Mouse (Mus musculus) liver, adult 2 months (tissue): ENCODE results near the gene Sh3bgrl2. TPM values are rescaled to one million over a fixed set of nuclear protein-coding genes. Genes with fewer than 3 reads are reported as not detected.

Experiments used
- DNase-seq: peaks from one replicate; pipeline ENCODE4 v3.0.0-alpha.2; 2011; ENCODE audit warnings: low read depth, low spot score; ENCODE audit errors: extremely low read depth
- H3K27ac ChIP-seq: fragments of 200-500 bp; replicated peaks from 2 replicates; pipeline ENCODE4 v1.5.1; 2012; ENCODE audit warnings: low read depth, mild to moderate bottlenecking, control low read depth, inconsistent platforms, low read length; ENCODE audit not compliant: insufficient read depth
- H3K27me3 ChIP-seq: fragments of 200-500 bp; 2 replicates; pipeline ENCODE4 v1.6.1; 2012; ENCODE audit warnings: mild to moderate bottlenecking, moderate library complexity, low read length, inconsistent platforms; ENCODE audit not compliant: control insufficient read depth, insufficient read depth
- H3K36me3 ChIP-seq: fragments of 200-500 bp; 2 replicates; pipeline ENCODE4 v1.6.1; 2012; ENCODE audit warnings: low read length, inconsistent platforms; ENCODE audit not compliant: control insufficient read depth, insufficient read depth
- H3K4me1 ChIP-seq: fragments of 200-500 bp; 2 replicates; pipeline ENCODE4 v1.6.1; 2011; ENCODE audit warnings: low read length; ENCODE audit not compliant: control insufficient read depth, insufficient read depth
- H3K4me3 ChIP-seq: fragments of 200-500 bp; 2 replicates; pipeline ENCODE4 v1.5.1; 2011; ENCODE audit warnings: low read depth, mild to moderate bottlenecking, control low read depth, low read length, moderate library complexity; ENCODE audit not compliant: insufficient read depth
- H3K79me2 ChIP-seq: fragments of 200-500 bp; 2 replicates; pipeline ENCODE4 v1.6.1; 2012; ENCODE audit warnings: inconsistent platforms, mild to moderate bottlenecking, low read length, moderate library complexity; ENCODE audit not compliant: control insufficient read depth, insufficient read depth
- H3K9ac ChIP-seq: fragments of 200-500 bp; 2 replicates; pipeline ENCODE4 v1.6.1; 2012; ENCODE audit warnings: low read depth, mild to moderate bottlenecking, control low read depth, inconsistent platforms, low read length
- CTCF ChIP-seq: fragments of 200-500 bp; IDR thresholded peaks from 2 replicates; pipeline ENCODE4 v1.5.1; 2011; ENCODE audit warnings: low read depth, low read length, control low read depth
- POLR2A ChIP-seq: fragments of 200-500 bp; IDR thresholded peaks from 2 replicates; pipeline ENCODE4 v1.6.1; 2011; ENCODE audit warnings: low read length, control low read depth; ENCODE audit not compliant: insufficient read depth; ENCODE audit errors: extremely low read depth
- WGBS: fragments of 180-500 bp; shearing (Covaris S2); methylation state at CpG from one replicate; pipeline ENCODE4 v1.1.7; 2018; 5-methylcytosine and 5-hydroxymethylcytosine counted together
- polyA plus RNA-seq: library from polyadenylated mRNA; depleted of rRNA; stranded (reverse); fragments of >200 nt; gene quantifications from 2 replicates; pipeline ENCODE4 v1.2.3, GENCODE M21; 2012
- total RNA-seq: library from RNA; depleted of rRNA; stranded (reverse); fragments of >200 nt; gene quantifications from 2 replicates; pipeline ENCODE4 v1.2.3, GENCODE M21; 2014

Gene Sh3bgrl2
- total and polyA plus RNA-seq, 2 experiments, result 9.6 to 22.7 TPM

GRCm38 (mm10) chr9:83652590-83653172 lies 104.6 kb downstream of the Sh3bgrl2 start:
- no peak overlapping the region for H3K9ac ChIP-seq
- peak; percentile 16 for DNase-seq
- H3K27me3 ChIP-seq, result no peaks in the 10 kb centered on the region
- H3K4me1 ChIP-seq, result no peaks in the 10 kb centered on the region
- 27% methylated on average over 15 of the region's 15 CpGs for WGBS
- no peak overlapping the region for H3K4me3 ChIP-seq
- H3K36me3 ChIP-seq, result no peaks in the 10 kb centered on the region
- no peak overlapping the region for H3K27ac ChIP-seq
- H3K79me2 ChIP-seq, result no peaks in the 10 kb centered on the region
- TF ChIP-seq POLR2A (no peak), CTCF (peak; percentile 81)

GRCm38 (mm10) chr9:83654601-83655000 lies 106.5 kb downstream of the Sh3bgrl2 start:
- Histone ChIP-seq H3K79me2 (no peaks in the 10 kb centered on the region), H3K36me3 (no peaks in the 10 kb centered on the region), H3K9ac (no peak overlapping the region), H3K4me1 (no peaks in the 10 kb centered on the region), H3K27ac (no peak overlapping the region), H3K4me3 (no peak overlapping the region), H3K27me3 (no peaks in the 10 kb centered on the region)
- TF ChIP-seq POLR2A (no peak), CTCF (no peak)
- WGBS, result 68% methylated on average over 5 of the region's 5 CpGs
- DNase-seq, result no peak

GRCm38 (mm10) chr9:83656960-83657651 lies 109.0 kb downstream of the Sh3bgrl2 start:
- H3K36me3 ChIP-seq, result no peaks in the 10 kb centered on the region
- no peaks in the 10 kb centered on the region for H3K79me2 ChIP-seq
- no peak overlapping the region for H3K4me3 ChIP-seq
- no peaks in the 10 kb centered on the region for H3K4me1 ChIP-seq
- no peak overlapping the region for H3K27ac ChIP-seq
- 20% methylated on average over 8 of the region's 8 CpGs for WGBS
- no peak overlapping the region for H3K9ac ChIP-seq
- peak; percentile 2 for DNase-seq
- TF ChIP-seq POLR2A, result no peak
- TF ChIP-seq CTCF, result no peak
- H3K27me3 ChIP-seq, result no peaks in the 10 kb centered on the region

GRCm38 (mm10) chr9:83657652-83658002 lies 109.5 kb downstream of the Sh3bgrl2 start:
- no peaks in the 10 kb centered on the region for H3K36me3 ChIP-seq
- H3K9ac ChIP-seq, result no peak overlapping the region
- H3K79me2 ChIP-seq, result no peaks in the 10 kb centered on the region
- H3K27ac ChIP-seq, result no peak overlapping the region
- 42% methylated on average over 6 of the region's 6 CpGs for WGBS
- no peaks in the 10 kb centered on the region for H3K27me3 ChIP-seq
- DNase-seq, result no peak
- TF ChIP-seq CTCF (no peak), POLR2A (no peak)
- no peaks in the 10 kb centered on the region for H3K4me1 ChIP-seq
- H3K4me3 ChIP-seq, result no peak overlapping the region

- TF ChIP-seq POLR2A (no peak), CTCF (no peak)
- Histone ChIP-seq H3K9ac (no peak overlapping the region), H3K79me2 (no peaks in the 10 kb centered on the region), H3K4me1 (no peaks in the 10 kb centered on the region), H3K27me3 (no peaks in the 10 kb centered on the region), H3K27ac (no peak overlapping the region), H3K36me3 (no peaks in the 10 kb centered on the region), H3K4me3 (no peak overlapping the region)
- 78% methylated on average over 2 of the region's 2 CpGs for WGBS
- DNase-seq, result no peak
Observed at GRCm38 (mm10) chr9:83659081-83659480, 111.0 kb downstream of the Sh3bgrl2 start.

- WGBS, result 88% methylated on average over 5 of the region's 5 CpGs
- H3K79me2 ChIP-seq, result no peaks in the 10 kb centered on the region
- H3K36me3 ChIP-seq, result no peaks in the 10 kb centered on the region
- no peak overlapping the region for H3K27ac ChIP-seq
- TF ChIP-seq CTCF, result no peak
- TF ChIP-seq POLR2A, result no peak
- no peak for DNase-seq
- no peaks in the 10 kb centered on the region for H3K27me3 ChIP-seq
- H3K4me1 ChIP-seq, result no peaks in the 10 kb centered on the region
- no peak overlapping the region for H3K9ac ChIP-seq
- H3K4me3 ChIP-seq, result no peak overlapping the region
Observed at GRCm38 (mm10) chr9:83661811-83662210, 113.7 kb downstream of the Sh3bgrl2 start.
